Mouse (Mus musculus) embryo, embryonic 10.5 days (tissue): Measurements from ENCODE around the gene Ppp1r13l.

ENCODE experiments used
- DNase-seq: peaks from one replicate; pipeline ENCODE4 v3.0.0-alpha.2; 2015; ENCODE audit warnings: low spot score

Ppp1r13l gene

GRCm38 (mm10) chr7:19337122-19337521 lies 22.4 kb upstream of the Ppp1r13l start:
- no peak for DNase-seq

- DNase-seq: no peak
These were observed 21.5 kb upstream of the Ppp1r13l start for GRCm38 (mm10) chr7:19338060-19338459.

- DNase-seq: no peak
These were observed 21.0 kb upstream of the Ppp1r13l start for GRCm38 (mm10) chr7:19338596-19338995.

GRCm38 (mm10) chr7:19341250-19341649 lies 18.3 kb upstream of the Ppp1r13l start:
- no peak for DNase-seq

DNA sequence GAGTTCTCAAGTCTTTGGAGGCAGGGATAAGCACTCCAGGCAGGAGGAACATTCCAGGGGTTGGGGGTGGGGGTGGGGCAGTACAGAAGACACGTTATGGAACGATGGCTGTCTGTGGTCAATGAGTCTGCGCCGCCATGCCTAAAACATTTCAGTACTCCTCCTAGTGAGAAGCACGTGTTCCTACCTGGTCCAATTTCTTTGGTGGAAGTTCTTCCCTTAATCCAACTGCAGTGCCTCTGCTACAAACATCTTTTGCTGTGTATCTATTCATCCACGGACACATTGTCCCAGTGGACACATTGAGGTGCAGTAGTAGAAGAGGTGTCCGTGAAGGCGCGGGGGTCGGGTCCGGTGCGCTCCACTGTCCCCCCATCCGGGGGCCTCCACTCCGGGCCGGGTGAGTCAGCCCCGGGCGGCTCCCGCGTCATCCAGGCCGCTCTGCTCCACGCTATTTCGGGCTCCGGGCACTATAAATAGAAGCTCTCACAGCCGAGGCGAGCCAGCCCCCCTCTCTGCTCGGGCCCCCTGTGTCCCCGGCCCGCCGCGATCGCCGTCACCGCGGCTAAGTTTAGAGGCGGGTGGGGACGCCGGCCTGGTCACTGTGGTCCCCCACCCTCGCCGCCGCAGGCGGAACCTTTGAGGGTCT lies 17.7 kb upstream of the Ppp1r13l start:
- DNase-seq: no peak

DNA sequence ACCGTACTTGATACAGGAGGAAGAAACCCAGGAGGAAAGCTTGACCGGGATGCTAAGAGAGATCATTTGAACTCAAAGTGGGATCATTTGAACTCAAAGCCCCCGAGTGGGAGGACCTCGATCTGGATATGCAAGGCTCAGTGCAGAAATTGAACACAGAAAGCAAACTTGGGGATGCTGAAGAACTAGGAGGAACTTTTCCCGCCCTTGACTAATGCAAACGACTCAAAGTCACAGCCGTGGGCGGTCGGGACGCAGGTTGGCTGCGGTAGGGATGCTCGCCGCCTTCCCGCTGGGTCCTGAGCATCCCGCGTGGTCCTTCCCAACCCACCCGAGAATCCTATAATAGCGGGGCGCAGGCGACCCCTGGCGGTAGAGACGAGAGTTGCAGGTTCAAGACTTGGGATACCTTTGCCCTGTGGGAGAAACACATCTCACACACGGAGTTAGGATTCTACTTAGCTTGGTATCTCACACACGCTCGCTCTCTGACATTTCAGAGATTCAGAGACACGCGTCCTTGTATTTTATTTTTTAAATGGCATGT lies 17.0 kb upstream of the Ppp1r13l start:
- DNase-seq: peak; percentile 93

DNA sequence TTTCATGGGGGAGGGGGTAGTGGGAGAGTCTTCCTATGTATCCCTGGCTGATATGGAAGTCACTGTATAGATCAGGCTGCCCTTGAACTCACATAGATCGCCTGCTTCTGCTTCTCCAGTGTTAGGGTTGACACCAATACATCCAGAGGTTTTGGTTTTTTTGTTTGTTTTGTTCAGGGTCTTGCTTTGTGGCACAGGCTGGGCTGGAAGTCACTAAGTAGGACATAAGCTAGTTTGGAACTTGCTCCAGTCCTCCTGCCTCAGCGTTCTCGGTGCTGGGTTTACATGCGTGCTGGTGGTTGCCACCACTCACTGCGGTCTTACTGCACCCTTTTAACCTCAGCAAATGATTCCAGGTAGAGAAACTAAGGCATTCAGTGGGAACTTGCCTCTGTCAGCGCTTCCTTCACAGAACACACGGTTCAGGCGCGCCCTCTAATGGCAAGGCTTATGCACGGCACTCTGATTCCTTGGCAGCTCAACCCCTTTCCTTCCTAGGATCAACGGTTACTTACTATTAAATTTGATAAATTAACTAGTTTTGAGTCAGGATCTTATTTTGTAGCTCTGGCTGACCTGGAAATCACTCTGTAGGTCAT lies 16.2 kb upstream of the Ppp1r13l start:
- DNase-seq: peak; percentile 93

- no peak for DNase-seq
These were observed 15.2 kb upstream of the Ppp1r13l start, which contains the start of gene Ercc1 for GRCm38 (mm10) chr7:19344237-19344847. TSS of gene Ercc1 (plus strand) at chr7:19344778.

DNA sequence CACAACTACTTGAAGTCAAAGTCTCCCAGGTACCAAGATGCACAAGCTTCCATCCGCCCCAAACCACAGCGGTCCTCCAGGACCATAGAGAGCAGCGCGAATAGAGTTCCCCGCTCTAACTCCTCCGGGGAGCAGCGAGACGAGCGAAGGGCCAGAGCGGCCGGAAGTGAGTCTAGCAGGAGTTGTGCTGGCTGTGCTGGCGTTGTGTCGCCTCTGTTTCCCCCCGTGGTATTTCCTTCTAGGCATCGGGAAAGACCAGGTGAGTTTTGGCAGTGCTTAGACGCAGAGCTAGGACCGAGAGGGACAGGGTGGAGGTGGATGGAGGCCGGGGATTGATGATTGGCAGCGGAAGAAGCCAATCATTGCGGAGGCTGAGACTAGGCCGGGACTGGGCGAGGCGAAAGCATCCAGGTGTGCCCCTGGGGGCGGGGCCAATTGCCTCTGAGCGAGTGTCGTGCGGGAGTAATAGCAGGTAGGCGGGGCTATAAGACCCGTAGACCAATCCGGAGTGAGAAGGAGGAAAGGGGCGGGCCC lies 14.5 kb upstream of the Ppp1r13l start:
- peak; percentile 99 for DNase-seq

GRCm38 (mm10) chr7:19349188-19349915 lies 10.2 kb upstream of the Ppp1r13l start:
- DNase-seq: no peak

- DNase-seq: no peak
These were observed 9.3 kb upstream of the Ppp1r13l start for GRCm38 (mm10) chr7:19350221-19350620.

DNA sequence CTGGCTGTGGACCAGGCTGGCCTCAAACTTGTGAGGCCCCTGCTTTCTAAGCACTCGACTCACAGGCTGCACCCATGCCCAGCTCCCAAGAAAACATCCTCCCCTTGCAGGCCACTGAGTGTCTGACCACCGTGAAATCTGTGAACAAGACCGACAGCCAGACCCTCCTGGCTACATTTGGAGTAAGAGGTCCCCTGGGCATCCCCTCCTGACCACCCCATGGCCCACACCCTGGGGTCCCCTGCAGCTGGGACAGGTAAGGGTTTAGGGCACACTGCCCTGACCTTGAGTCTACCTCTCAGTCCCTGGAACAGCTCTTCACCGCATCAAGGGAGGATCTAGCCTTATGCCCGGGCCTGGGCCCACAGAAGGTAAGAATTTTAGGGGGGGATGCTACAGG lies 4.6 kb upstream of the Ppp1r13l start:
- no peak for DNase-seq

DNA sequence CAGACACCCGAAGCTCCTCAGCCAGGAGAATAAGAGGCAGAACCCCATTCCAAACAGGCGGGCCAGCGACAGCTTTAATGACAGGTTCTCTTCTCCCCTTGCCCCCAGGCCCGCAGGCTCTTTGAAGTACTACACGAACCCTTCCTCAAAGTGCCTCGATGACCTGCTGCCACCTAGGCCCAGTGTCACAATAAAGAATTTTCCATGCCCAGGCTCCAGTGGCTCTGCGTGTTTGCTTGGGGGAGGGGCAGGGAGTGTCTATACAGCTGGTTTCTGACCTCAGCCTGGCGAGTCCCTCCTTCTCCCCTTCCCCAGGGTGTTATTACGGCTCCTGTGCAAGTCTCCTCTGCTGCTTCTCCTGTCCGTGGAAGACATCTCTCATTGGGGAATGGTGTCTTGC lies 3.2 kb upstream of the Ppp1r13l start:
- DNase-seq: no peak

DNA sequence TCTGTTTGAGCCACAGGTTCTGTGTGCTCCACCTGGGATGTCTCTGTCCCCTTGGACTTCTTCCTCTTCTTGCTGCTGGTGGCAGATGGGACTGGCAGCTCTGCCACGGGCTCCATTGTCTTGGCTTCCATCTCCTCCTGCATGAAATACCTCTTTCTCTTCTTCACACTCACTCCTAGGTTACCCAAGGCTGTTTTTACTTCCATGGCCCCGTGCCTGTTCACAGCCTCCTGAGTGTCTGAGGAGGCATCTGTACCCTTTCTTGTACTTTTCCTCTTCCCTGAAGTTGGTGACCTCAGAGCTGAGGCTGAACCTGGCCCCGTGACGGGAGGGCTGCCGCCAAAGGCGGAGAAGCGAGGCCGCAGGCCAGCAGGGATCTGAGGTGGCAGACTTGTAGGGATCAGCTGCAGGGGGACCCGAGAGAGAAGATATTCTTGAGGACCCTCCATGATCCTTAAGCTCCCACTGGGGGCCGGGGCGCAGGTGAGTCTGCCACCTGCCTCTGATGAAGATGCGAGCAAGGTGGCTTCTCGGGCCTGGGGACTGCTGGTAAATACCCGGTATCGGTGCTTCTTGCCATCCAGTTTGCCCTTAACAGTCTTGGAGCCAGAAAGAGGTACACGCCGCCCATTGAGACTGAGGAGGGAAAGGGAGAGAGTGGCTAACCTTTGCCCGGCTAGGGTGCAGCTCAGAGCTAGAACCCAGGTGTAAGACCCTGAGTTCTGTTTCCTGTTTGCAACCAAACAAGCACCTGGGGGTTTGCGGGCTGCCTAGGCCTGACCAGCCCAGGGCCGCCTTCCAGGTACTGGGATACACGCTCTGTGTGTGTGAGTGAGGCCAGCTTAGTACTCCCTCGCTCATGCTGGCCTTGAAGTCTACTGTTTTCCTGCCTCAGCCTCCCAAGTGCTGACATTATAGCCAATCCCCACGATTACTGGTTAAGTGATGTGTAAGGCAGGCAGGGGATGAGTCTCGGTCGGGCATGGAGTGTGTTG lies 1.9 kb upstream of the Ppp1r13l start:
- no peak for DNase-seq

GRCm38 (mm10) chr7:19358634-19359033 lies 915 bp upstream of the Ppp1r13l start:
- DNase-seq: no peak

DNA sequence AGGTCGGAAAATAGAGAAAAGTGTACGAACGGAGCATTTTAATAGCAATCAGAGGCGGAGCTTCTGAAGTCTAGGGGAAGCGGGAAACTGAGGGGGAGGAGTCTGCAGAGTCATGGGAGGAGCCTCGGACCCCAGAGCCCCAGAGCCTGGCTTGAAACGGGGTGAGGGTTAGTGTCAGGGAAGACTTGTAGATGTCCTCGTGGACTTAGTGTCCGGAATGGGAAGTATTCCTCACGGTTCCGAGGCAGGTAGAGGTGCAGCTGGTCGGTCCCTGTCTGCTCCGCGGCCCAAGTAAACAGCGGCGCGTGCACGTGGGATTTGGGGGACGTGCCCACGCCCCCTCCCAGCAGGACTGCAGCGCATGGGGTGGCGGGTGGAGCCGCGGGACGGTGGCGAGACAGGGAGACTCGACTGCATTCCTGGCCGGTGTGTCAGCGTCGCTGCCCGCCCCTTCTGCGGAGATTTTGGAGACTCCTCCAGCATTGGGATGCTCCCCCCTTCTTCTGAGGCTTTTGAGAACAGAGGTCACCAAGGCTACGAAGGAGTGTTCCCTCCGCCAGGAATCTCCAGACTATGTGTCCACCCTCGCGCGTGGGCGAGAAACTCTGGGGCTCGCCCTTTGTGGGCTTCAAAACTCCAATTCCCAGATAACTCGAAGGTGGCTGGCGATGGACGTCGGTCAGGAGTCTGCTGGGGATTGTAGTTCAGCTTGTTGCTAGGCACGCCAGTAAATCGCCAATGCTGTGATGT lies 518 bp downstream of the Ppp1r13l start:
- DNase-seq: peak; percentile 70

- peak; percentile 94 for DNase-seq
These were observed 1.4 kb downstream of the Ppp1r13l start for GRCm38 (mm10) chr7:19360944-19361343.

GRCm38 (mm10) chr7:19361720-19362119 lies 2.2 kb downstream of the Ppp1r13l start:
- peak; percentile 77 for DNase-seq

DNA sequence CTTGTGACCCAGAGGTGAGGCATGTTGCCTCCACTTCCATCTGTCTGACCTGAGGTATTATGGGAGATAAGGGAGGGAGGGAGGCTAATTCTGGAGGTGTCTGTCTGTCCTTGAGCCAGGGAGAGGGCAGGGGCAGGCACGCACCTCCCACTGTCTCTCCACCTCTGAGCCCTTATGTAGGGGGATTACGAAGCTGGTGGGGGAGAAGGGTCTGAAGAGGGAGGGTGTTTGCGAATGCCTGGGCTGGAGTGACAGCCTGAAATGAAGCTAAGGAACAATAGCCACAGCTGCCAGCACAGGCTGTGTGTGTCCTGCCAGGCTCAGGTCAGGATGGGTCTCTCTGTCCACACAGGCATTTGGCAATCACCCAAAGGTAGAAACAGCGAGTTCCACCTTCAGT lies 2.7 kb downstream of the Ppp1r13l start:
- DNase-seq: no peak

- peak; percentile 74 for DNase-seq
These were observed 4.3 kb downstream of the Ppp1r13l start for GRCm38 (mm10) chr7:19363881-19364280.
